Mouse (Mus musculus) CD8-positive naive resting alpha-beta T cell, adult 2 months (primary cell): ENCODE data around the gene Anapc7.
"Not testable (repeated sequence)": the region's sequence is repeated elsewhere in the genome, so short reads cannot be mapped to it uniquely, and the experiment has no call there.

ENCODE experiments used
- DNase-seq, 2 experiments: peaks; one replicate each; pipeline ENCODE4 v3.0.0; 2022; ENCODE audit warnings: low read depth in 2 of 2, low spot score in 2 of 2

The Anapc7 gene

DNA sequence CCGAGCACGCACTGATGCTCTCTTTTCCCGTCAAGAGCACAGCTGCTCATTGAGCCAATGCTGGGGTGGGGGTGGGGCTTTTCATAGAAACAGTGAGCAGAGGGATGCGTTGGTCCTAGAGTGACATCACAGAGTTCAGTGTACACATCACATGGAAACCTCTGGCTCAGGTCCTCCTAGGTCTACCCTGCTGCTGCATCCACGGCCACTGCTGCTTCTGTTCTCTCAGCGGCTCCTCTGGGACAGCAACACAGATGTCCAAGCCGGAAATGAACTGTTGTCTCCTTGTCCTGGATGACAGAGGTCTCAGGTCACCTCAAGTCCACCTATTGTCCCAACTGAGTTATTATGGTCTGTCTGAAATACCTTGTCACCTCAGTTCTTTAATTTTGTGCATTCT, 28.5 kb downstream of the Anapc7 start:
- DNase-seq = no peak

DNA sequence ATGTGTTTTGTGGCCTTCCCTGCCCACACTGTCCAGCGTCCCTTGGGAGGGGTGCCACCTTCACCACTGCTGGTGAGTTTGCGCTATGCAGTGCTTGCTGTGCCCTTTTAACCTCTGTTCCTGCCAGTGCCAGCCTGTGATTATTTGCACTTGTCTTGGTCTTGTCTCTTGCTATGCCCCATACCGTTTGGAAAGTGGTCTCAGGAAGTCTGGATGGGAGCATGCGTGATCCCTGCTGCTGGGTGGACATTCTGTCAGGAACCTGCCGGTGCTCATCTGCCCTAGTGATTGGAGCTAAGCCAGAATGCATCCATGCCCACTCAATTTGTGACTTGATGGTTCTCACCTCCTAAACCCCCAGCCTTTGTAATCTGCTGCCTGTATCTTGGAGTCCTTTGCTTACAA, 29.4 kb downstream of the Anapc7 start:
- no peak for DNase-seq

DNA sequence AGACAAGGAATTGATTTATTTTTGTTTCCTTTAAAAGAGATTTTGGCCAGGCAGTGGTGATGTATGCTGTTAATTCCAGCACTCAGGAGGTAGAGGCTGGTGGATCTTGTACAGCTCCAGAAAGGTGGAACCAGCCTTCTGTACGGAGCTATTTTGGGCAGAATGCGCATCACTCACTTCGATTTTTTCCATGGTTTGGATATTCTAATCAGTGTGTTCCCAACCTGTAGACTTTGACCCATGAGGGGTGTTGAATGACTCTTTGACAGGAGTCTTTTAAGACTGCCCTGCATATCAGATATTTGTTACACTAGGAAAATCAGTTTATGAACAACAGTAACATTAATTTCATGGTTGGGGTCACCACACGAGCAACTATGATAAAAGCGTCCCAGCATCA, 29.8 kb downstream of the Anapc7 start:
- DNase-seq = no peak

DNA sequence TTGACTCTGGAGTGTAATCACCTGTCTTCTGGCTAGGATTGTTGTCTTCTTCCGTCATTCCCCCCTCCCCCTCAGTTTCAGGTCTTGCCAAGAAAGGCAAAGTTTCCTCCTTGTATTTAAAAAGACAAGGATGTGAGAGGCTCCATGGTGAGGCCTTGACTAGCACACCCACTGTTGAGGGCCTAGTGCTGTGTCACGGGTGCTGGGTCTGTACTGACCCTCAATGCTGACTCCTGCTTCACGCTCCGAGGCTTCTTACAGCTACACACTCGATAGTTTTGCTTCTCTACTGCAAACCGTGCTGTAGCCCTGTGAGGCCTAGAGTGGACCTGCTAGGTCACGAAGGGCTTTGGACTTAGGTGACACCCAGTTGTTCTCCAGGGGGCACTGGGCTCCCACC, 30.7 kb downstream of the Anapc7 start:
- DNase-seq = no peak

DNA sequence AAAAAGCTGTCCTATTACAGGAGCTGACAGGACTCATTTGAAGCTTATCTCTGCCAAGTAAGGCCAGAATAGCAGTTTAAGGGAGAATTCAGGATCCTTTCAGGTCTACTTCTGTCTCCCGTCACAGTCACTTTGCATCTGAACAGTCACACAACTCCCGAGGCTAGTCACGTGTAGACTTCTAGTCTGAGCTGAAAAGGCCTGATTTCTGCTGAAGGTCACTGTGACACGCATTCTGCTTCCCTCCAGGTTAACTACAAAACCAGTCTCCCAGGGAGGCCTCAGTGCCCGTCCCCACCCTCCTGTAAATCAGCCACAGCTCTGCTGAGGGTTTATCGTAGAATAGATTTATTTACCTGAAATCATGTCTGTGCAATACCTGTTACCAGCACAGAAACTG, 31.7 kb downstream of the Anapc7 start:
- DNase-seq = no peak

DNA sequence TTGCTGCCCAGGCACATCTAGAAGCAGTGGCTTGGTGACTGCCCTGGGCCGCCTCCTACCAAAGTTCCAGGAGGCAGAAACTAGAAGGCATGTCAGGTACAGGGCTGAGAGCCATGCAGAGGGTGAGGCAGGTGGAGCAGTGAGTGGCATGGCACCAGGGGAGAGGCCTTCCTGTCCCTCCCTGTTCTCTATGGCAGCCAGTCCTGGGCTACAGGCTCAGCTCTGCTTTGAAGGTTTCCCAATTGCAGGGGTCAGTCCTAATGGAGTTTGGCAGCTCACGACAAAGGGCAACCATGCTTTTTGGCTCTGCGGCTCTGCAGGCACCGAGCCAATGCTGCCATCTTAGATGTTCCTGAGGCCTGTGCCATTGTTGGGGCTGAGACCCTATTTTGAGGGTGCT, 32.9 kb downstream of the Anapc7 start:
- no peak for DNase-seq

DNA sequence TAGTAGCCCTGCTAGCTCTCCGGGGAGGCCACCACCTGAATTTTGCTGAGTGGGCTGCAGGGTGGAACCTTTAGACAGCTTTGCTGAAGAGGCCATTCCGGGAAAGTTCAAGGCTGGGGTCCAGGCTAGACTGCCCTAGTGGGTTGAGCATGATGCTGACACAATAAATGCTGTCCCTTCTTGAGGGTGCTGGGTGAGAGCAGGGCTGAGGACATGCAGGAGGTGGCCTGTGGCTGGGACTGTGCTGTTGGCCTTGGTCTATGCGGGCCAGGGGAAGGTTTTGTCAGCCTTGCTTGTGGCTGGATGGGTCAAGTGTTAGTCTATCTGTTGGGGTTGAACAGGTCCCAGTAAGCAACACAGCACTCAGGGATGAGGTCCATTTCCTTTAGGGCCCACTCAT, 33.4 kb downstream of the Anapc7 start:
- DNase-seq = no peak

DNA sequence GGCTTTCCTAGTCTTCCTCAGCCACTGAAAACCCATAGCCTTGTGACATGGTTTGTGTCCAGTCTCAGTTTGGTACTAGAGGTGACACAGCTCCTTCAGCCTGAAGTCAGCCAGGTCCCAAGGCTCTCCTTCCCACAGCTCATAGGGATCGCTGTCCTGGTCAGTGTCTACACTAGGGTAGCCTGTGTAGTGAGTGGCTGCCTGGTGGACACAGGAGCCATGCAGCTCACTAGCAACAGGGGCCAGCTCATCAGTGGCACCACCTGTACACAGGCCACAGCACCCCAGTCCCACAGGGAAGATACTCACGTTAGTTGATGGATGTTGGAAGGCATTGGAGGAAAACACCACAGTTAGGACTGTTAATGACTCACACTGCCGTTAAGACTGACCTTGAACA, 34.1 kb downstream of the Anapc7 start:
- no peak for DNase-seq

DNA sequence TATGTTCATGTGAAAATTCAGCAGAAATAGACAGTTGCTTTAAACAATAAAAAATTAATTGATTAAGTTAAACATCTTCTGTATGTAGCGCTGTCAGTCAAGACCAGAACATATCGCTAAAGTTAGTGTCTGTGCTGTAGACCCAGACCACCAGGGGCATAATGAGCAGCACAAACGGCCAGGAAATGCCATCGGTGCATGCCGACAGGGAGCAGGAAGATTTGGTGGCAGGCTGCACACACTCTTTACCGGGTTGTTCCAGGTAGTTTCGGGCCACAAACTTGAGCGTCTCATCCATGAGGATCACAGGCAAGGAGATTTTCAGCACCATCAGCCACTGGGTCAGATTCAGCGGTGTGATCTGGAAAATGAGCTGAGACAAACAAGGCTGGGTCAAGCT, 35.6 kb downstream of the Anapc7 start:
- not testable (repeated sequence) for DNase-seq

DNA sequence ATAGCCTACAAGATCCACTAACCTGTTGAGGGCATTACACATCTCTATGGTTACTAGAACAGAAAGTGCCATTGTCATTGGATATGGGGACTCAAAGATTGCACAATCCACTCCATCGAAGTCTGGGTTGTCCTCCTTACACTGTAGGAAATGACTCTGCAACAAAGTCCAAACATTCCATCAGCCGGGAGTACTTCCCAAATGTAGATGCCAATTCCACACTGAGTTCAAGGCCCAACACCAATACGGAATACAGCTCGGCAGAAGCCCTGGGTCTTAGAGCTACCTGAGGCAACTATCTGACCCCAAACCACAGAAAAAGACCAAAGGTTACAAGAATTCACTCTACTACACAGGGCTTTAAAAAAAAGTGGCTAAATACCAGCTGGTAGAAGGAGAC, 36.6 kb downstream of the Anapc7 start:
- no peak for DNase-seq

DNA sequence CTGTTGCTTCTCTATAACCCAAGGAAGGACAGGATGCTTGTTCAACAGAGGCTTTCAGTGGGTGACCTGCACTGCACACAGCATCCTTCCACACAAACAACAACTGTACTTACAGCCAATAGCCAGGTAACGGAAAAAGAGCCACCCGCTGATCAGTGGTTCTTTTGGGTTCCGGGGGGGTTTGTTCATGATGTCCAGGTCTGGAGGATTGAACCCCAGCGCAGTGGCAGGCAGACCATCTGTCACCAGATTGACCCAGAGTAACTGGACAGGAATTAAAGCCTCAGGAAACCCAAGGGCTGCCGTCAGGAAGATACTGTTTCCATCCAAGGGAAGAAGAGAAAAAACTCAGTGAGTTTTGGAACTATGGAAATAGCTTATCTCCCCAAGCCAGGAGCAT, 37.8 kb downstream of the Anapc7 start:
- DNase-seq = no peak

DNA sequence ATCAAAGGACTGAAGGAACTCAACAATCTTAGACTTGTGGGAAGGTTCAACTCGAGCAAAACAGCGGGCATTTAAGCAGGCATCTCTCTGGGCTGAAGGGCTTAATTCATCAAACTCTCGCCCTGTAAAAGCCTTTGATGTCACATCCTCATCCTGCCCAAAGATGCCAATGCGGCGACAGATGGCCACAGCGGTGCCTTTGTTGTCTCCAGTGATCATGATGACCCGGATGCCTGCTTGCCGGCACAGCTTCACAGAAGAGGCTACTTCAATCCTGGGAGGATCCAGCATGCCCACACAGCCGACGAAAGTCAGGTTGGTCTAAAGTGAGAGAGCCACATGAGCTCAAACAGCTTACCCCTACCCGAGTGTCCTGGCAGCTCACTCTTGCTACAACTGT, 39.2 kb downstream of the Anapc7 start:
- DNase-seq = no peak

DNA sequence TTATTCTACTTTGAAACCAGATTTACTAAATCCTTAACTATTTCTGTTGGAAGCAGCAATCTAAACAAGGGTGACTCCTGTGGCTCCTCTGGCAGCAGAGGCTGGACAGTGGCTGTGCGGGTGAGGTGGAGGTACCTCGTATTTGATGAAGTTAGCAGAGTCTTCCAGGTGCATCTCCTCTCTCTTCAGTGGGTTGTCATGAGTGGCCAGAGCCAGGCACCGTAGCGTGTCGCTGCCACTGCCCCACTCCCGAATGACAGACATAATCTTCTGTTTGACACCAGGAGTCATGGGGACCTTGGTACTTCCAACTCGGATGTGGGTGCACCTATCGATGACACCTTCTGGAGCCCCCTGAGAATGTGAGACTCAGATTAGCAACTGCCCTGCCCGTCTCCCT, 39.9 kb downstream of the Anapc7 start:
- no peak for DNase-seq

DNA sequence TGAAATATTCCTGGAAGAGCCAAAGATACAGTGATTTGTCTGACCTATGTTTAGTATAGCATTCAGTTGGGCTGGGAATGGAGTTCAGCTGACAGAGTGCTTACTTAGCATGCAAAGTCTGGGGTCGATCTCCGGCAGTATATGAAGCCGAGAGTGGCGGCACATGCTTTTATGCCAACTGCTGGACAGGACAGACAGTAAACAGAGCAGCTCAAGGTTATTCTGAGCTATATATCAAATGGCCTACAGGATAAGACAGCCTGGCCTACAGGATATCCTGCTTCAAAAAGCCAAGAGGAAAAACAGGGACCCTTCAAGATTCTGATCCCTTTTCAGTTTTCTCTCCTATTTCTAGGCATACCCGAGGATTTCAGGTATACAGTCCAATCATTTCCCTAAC, 50.2 kb downstream of the Anapc7 start:
- DNase-seq = no peak

DNA sequence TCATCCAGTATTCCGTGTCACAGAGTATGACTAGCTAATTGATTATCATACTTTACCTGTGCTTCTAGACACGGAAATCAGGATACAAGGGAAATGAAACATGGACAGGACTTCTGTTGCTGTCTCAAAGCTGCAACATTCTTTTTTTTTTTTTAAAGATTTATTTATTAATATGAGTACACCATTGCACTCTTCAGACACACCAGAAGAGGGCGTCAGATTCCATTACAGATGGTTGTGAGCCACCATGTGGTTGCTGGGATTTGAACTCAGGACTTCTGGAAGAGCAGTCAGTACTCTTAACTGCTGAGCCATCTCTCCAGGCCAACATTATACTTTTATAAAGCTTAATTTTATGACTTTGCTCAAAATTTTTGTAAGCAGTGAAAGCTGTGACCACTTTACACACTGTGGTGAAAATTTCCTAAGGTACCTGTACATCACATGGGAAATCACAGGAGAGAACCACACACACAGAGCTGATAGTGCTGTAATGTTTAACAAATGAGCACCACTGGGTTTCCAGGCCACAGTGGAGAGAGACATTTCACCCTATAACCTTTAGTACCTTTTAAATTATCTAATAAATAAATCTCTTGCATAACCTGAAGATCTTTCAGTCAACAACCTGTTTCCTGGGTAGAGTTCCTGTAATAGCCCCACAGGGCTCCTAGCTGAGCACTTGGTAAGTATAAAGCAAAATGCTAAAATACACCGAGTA, 53.3 kb downstream of the Anapc7 start:
- no peak for DNase-seq

DNA sequence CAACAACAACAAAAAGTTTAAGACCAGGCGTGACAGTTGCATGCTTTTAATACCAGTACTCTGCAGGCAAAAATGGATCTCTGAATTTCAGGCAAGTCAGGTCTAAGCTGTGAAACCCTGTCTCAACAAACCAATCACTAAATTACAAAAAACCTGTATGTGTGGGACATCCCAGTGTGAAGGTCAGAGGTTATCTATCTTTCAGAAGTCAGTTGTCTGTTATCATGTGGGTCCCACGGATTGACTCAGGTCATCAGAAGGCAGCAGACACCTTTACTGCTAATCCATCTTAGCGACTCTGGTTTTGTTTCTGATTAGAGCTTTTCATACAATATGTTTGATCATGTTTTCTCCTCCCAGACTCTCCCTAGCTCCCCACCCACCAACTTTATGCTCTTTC, 54.6 kb downstream of the Anapc7 start:
- no peak for DNase-seq

DNA sequence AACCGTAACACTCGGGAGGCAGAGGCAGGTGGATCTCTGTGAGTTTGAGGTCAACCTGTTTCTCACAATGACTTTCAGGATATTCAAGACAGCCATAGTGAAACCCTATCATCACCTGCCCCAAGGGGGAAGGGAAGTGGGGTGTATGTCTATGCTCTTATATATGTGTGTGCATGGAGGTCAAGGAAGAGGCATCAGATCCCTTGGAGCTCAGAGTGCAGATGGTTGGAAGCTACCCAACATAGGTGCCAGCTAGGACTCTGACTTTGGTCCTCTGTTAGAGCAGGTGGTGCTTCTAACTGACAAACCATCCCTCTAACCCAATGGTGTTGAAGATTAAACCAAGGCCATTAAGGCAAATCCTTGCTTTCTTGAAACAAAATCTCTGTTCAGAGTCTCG, 56.0 kb downstream of the Anapc7 start:
- no peak for DNase-seq

DNA sequence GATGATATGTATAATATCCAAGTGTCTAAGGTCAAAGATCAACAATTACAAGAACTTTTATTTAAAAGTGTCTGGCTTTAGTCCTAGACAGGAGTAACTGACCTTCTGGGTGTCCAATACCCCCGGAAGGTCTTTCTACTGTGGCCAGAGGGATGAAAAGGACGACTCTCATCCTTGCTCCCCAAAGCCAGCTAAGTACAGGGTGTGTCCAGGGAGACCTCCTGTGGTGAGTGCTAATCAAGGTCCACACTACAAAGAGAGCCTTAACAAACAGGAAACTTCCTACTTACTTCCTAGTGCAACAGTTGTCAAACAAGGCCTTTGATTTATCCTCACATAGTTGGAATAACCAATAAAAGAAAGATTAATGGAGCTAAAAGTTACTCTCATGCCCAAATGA, 57.6 kb downstream of the Anapc7 start:
- no peak for DNase-seq

DNA sequence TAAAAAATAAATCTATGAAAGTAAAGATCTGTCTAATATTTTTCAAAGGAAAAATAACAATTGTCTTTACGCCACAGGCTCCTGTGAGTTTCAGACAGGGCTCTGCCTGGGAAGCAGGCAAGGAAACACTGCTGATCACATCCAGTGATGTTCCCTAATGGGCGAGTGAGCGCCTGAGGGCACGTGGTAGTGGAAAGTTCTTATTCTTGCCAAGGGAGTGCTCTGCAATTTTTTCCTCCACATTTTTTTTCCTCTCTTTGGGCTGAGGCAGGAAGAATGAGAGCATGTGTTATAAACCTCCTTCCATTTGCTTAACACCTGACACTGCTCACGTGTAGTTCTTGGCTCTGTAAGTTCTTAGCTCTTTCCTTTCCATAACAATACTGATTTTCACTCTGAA, 60.4 kb downstream of the Anapc7 start:
- no peak for DNase-seq

DNA sequence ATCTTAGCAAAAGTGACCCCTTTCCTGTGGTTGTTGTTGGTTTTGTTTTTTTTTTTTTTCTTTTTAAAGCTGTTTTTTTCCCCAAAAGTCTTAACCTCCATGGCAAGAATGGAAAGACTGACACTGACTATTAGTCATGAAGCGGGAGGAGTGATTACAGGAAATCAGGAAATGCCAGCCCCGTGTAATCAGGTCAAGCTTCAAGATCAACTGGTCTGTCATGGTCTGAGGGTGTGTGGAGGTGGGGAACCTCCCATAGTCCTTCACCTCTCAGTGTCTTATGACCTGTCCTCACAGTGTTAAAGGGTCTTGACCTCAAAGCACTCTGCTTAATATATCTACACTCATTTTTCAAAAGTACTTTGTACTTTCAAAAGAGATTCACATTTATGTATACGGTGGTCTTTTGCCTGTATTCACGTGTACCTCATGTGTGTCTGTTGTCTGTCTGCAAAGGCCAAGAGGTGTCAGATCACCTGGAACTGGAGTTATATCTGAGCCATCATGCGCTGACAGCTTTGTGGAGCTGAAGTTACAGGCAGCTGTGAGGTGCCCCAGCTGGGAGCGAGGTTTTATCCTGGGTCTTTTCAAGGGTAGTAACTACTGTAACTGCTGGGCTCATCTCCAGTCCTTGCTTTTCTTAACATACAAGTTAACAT, 61.4 kb downstream of the Anapc7 start:
- DNase-seq = no peak

DNA sequence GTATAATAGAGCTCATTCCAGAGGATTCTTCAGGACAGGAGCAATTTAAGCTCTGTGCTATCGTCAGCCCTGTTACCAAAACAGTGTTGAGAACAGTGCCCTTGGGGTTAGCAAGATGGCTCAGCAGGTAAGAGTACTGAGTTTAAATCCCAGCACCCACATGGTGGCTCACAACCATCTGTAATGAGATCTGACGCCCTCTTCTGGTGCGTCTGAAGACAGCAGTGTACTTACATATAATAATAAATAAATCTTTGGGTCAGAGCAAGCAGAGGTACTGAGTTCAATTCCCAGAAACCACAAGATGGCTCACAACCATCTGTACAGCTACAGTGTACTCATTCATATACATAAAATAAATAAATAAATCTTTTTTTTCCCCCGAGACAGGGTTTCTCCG, 64.8 kb downstream of the Anapc7 start:
- DNase-seq = not testable (repeated sequence)

DNA sequence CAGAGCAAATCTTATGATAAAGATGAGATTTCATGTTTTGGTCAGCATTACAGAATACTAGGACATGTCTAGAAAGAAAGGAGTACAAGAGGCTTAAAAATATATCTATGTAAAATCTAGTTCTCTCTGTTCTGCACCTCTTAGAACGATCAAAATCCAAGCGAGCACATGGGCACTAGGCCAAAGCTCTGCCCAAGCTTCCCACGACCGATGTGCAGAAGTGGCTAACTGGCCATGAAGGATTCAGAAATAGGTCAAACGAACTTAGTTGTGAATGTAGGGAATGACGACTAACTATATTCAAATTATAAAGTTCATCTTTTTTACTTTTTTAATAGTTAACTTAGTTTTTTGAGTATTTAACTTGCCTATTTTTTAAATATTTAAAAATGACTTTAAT, 66.3 kb downstream of the Anapc7 start:
- DNase-seq = no peak

DNA sequence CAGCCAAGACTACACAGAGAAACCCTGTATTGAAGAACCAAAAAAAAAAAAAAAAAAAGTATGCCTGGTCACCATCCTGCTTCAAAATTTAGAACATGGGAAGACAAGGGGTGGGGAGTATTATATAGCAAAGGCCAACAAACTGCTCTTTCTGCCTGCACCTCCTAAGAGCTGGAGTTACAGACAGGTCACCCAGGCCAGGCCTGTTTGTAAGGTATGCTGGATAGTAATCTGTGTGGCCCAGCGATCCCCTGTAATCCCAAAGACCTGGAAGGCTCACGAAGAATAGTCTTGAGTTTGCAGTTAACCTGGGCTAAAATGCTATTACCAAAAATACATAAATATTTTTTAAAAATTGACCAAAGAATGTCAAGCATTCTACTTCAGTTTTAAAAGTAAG, 68.7 kb downstream of the Anapc7 start:
- no peak for DNase-seq
